In the genomic region with DNA sequence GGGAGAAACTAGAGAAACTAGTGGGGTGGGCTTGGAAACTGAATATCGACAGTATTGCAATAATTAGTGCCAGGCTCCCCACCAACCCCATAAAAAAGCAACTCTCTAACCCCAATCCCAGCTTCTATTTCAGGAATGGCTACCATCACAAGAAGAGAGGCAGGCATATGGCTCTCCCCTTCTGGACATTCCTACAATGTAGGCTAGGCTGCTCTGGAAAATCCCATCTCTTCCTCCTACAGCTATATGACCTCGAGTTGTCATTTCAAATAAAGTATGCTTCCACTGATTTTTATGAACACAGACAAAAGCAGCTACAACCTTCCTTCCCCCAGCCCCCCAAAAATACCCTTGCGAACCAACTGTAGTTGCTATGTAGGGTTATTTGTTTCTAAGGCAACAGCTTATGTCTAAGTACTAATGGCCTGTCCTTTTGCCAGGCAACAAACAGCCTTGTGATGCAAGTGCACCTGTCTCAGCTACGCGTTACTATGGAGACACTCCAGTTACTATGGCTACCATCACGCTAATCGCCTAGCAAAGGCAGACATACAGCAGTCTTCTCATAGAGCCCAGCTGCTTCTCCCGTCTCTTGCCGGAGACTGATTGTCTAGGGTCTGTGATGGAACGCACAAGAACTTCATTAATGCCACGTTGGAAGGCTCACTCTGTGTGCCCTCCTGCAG, we compare ENCODE assay signal across 8 mouse cellular contexts.
DNase-seq lines count a peak whose midpoint lies in the region; ATAC-seq lines count a peak whose summit lies in the region.
"Had no signal": no experiment of that assay in that cellular context is flagged by ENCODE, and none has a peak within 500 bp of the region (broad histone marks: within the 10 kb centered on the region; RNA-seq: fewer than 3 reads in every experiment).

No protein-coding gene starts in this region.

- H3K4me1 ChIP-seq in forebrain, embryonic 10.5 days, result peaks cover 83% of the 10 kb centered on the region
- peaks cover 40% of the 10 kb centered on the region for H3K4me1 ChIP-seq in neural tube, embryonic 11.5 days (ENCODE audit: control insufficient read depth, insufficient read depth, low read length)

- H3K4me2 ChIP-seq in neural tube, embryonic 11.5 days (ENCODE audit: low read depth), result no peak overlapping the region
- H3K4me2 ChIP-seq: limb, embryonic 15.5 days had no signal

- H3K36me3 ChIP-seq in forebrain, embryonic 10.5 days (replicated peaks), result peaks cover 24% of the 10 kb centered on the region
- no peaks in the 10 kb centered on the region for H3K36me3 ChIP-seq in neural tube, embryonic 11.5 days (ENCODE audit: control insufficient read depth, insufficient read depth, low read length)

- whole genome bisulfite sequencing in forebrain, embryonic 10.5 days, result 72% methylated on average over 11 of the region's 11 CpGs
- WGBS in neural tube, embryonic 11.5 days, result 45% methylated on average over 11 of the region's 11 CpGs

- no peak overlapping the region for H3K4me3 ChIP-seq in forebrain, embryonic 10.5 days
- no peak overlapping the region for H3K4me3 ChIP-seq in neural tube, embryonic 11.5 days (ENCODE audit: low read depth, low read length)
- H3K4me3 ChIP-seq: limb, embryonic 15.5 days had no signal

- ATAC-seq in neural tube, embryonic 11.5 days (ENCODE audit: insufficient read depth, low FRiP score, low TSS enrichment), result peak; percentile 88
- no peak for ATAC-seq in activated CD4-positive, CD25-positive, alpha-beta regulatory T cell, adult 4 months

- H3K27me3 ChIP-seq in forebrain, embryonic 10.5 days (ENCODE audit: poor library complexity, severe bottlenecking), result no peaks in the 10 kb centered on the region
- no peaks in the 10 kb centered on the region for H3K27me3 ChIP-seq in neural tube, embryonic 11.5 days (ENCODE audit: control insufficient read depth, insufficient read depth, low read length)
- H3K27me3 ChIP-seq: limb, embryonic 15.5 days had no signal

- DNase-seq in cerebellum, adult 8-10 months, result peak; percentile 78
- DNase-seq in forebrain, embryonic 10.5 days (ENCODE audit: extremely low spot score, low spot score), result peak; percentile 72
- peak; percentile 67 to 76 for DNase-seq in layer of hippocampus, postnatal 10 days (ENCODE audit: low spot score in 2 of 2)
- DNase-seq in neural tube, embryonic 11.5 days (ENCODE audit: low spot score), result peak; percentile 87
- no peak for DNase-seq in thymus, postnatal 25 days
- no peak for DNase-seq in B cell, adult 2 months

- H3K9me3 ChIP-seq in forebrain, embryonic 10.5 days, result no peaks in the 10 kb centered on the region
- H3K9me3 ChIP-seq in neural tube, embryonic 11.5 days (ENCODE audit: control insufficient read depth, low read length), result no peaks in the 10 kb centered on the region
- H3K9me3 ChIP-seq: limb, embryonic 15.5 days had no signal

- H3K27ac ChIP-seq in forebrain, embryonic 10.5 days, result peak overlapping the region; percentile 72
- peak overlapping the region; percentile 69 for H3K27ac ChIP-seq in neural tube, embryonic 11.5 days (ENCODE audit: low read depth, low read length)
- H3K27ac ChIP-seq: limb, embryonic 15.5 days had no signal

- no peak overlapping the region for H3K9ac ChIP-seq in neural tube, embryonic 11.5 days (ENCODE audit: low read length)
- H3K9ac ChIP-seq: limb, embryonic 15.5 days had no signal

Comparison
In these comparisons a context has a peak if more than half of its experiments do, and no peak if none do; other contexts are left out.
1. DNase-seq: peak in cerebellum, adult 8-10 months (single experiment), forebrain, embryonic 10.5 days (single experiment), layer of hippocampus, postnatal 10 days (2 of 2) and neural tube, embryonic 11.5 days (single experiment); none in thymus, postnatal 25 days (single experiment) and B cell, adult 2 months (0 of 2).